Mouse (Mus musculus) cerebellum, adult 8-10 months (tissue): ENCODE results near the gene Lama5.

Experiments
- DNase-seq: peaks from one replicate; pipeline ENCODE4 v3.0.0; 2022

The Lama5 gene

DNA sequence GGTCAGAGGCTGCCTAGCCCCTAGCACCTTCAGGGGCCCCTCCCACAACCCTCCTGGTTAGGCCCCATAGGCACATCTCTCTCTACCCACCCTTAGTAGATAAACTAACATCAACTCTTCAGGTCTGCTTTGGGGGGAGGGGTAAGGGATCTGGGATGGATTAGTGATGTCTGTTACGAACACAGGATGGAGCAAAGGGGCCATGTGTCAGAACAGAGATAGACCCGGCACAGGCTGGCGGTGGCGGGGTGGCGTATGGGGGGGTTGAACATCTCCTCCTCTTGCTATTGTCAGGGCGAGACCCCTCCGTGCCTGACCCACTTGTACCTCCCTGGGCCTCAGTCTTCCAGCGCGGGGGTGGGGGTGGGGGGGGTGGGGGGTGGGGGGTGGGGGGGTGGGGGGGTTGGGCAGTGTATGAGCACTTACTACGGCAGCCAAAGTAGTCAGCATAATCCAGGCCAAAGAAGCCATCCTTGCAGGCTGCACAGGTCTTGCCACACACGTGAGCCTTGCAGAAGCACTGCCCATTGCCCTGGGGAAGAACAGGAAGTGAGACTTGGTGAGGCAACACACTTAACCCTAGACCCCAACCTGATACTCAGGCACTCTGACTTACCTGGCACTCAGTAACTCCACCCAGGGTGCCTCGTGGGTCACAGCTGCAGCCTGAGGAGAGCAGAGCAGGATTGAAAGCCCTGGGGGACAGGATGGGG lies 28.9 kb downstream of the Lama5 start:
- DNase-seq: no peak

DNA sequence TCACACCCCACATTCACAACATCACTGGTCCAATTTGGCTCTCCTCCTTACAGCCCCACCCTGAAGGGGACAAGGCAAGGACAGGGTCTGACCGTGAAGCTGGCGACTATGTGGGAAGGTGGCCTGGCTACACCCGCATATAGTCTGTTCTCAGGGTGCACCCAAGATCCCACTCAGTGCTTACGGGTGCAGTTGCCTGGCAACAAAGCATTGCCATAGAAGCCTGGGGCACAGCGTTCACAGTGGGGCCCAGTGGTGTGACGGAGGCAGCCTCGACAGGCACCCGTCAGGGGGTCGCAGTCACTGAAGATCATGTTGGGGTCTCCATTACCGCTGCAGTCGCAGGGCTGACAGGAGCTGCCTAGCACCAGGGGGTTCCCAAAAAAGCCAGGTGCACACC lies 38.3 kb downstream of the Lama5 start:
- DNase-seq: no peak

DNA sequence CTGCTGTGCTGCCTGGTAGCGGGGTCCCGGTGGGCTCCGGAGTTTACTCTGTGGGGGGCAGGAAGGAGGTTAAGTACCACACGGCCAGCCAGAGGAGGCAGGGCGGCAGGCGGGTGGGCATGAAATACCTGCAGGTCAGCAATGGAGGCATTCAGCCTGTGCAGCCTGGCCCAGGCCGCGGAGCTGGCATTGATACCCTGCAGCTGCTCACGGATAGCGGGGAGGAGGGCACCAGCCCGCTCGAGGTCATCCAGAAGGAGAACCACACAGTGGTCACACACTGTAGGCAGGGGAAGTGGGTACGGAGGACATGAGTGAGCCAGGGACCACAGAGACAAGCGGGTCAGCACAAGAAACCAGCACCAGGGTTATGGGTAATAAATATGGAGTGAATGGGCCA lies 40.0 kb downstream of the Lama5 start:
- no peak for DNase-seq

DNA sequence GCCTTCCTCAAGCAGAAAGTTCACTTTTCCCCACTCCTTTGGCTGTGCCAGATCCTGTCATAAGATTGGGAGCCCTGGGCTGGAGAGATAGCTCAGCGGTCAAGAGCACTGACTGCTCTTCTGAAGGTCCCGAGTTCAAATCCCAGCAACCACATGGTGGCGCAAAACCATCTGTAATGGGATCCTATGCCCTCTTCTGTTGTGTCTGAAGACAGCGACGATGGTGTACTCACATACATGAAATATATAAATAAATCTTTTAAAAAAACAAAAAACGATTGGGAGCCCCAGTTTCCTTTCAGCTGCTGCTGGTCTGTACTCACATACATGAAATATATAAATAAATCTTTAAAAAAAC lies 40.9 kb downstream of the Lama5 start:
- no peak for DNase-seq

DNA sequence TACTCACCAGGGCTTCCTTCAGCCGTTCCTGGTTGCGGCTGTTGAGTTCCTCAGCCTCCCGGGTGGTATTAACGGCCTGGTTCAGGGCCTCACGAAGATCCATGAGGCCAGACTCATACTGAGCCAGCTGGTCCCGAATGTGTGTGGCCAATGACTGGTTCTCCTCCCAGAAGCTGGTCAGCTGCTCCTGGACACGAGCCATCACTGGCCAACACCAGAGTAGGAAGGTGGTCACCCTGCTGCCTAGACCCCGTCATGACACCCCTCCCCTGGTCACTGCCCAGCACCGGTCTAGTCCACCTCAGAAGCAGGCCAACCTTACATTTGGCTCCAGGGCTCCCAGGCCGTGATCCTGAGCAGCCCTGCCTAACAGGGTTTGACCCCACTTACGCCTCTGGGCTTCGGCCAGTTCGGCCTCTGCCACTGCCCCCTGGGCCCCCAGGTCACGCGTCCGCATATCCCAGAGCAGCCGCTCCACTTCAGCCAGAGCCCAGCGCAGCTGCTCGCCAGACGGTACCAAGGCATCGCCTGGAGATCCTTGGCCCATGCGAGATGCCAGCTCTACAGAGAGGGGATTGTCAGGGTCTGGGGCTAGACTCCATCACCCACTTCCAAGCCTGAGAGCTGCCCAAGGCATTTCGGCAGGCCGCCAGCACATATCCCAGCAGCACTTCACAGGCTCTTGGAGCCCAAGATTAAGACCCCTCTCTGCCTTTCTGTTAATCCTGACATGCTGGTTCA lies 41.5 kb downstream of the Lama5 start:
- no peak for DNase-seq

DNA sequence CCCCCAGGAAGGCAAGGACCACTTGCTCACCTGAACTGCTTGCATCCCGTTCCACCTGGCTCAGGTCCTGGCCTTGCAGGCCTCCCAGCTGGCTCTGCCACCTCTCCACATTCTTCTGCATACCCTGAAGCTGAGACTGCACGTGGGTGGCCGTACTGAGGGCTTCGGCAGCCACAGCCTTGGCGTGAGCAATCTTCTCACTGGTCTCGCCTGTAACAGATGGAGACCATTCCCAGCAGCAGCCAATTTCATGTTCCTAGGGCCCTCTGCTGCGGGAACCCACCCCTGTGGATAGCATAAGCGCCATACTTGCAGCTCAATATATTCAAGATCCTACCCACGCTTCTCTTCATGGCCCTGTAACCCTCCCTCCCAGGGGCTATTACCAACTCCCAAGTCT lies 44.1 kb downstream of the Lama5 start:
- no peak for DNase-seq

DNA sequence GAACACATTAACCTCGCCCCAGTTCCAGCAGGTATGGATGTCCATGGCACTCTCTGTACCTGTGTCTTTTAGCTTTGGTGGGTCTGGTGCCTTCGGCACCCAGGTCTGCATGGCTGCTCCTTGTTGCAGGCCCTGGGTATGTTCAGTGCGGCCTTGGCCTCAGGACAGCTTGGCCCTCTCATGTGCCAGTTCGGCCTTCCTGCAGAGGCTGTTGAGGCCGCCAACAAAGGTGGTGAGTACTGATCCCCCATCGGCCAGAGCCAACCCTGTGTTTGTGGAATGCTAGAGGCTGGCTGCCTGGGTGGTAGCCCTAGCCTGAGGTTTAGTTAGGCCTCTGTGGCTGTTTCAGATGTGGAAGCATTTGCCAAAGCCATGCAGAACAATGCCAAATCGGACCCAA lies 49.9 kb downstream of the Lama5 start:
- DNase-seq: no peak

DNA sequence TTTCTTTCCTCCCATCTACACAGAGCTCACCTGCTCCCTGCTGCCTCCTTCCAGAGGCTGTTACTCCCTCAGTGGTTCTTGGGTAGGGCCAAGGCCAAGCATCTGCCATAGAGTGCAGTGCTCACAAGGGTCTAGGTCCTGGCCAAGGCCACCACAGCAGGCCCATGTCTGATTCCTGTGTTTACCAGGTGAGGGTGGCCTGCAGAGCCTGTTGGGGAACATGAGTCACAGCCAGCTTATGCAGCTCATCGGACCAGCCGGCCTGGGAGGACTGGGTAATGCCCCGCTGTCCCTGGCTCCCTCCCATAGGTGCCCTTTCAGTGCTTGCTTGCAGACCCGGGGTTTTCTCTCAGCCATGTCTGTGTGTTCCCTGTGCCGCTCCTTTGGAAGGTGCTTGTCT lies 51.5 kb downstream of the Lama5 start:
- no peak for DNase-seq

DNA sequence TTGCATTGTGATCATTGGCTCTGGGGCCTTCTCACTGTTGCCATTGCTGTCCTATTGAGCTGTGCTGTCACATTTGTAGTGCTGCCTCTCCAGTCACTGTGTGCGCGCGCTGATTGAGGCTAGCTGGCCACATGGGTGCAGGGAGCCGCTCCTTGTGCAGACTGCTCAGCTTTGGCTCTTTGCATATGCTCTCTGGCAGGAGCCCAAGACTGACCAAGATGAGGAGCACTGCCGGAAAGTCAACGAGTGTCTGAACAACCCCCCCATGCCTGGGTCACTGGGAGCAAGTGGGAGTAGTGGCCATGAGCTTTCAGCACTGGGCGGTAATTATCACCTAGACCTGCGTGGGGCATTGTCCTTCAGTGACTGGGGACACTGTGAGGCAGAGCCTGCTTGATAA lies 51.9 kb downstream of the Lama5 start:
- peak; percentile 36 for DNase-seq

DNA sequence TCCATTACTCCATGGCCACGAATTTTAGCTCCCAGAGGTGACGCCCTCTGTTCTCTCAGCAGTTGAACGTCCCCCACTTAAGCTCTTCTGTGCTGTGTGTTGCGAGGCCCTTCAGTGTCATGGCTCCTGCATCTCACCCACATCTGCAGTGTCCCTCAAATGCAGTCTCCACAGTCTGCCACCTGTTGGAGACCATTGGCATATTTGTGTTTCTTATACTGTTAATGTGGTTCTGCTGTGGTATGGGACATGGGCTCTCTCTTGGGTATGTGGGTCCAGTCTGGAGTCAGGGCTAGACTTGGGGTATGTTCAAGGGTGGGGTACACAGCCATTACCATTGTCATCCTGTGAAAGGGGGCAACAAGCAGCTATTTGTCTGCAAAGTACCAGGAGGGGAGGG lies 52.5 kb downstream of the Lama5 start:
- DNase-seq: no peak

DNA sequence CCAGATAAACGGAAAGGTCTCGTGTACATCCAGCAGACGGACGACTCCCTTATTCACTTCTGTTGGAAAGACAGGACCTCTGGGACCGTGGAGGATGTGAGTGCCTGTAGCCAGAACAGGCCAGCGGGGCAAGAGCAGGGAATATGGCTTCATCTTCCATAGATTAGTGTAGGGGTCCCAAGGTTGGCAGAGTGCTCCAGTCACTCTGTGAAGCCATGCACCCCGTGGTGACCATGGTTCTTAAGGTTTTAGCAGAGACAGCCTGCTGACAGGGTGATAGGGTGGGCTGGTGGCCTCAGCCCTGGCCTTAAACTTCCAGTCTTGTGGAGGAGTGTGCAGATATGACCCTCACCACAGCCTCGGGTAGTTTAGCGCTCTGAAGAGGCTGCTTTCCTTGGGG lies 53.5 kb downstream of the Lama5 start:
- DNase-seq: no peak

DNA sequence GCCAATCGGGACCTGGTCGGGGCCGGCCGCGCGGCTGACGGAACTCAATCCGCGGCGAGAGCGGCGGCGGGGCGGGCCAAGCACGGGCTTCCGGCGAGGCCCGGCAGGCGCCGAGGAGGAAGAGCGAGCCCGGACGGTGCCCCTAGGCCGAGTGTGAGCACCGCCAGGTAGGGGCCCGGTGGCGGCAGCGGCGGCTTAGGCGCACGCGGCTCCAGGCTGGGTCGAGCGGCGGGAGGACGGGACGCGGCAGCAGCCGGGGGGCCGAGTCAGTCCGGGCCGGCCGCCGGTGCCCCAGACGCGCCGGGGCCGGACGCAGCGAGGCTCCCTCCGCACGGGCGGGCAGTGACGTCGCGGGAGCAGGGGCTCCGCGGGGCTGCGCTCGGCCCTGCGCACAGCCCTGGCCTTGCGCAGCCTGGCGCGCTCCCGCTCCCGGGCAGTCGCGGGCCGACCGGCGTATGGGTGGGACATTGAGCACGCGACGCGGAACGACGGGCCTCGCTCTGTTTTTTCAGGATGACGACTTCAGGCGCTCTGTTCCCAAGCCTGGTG lies 54.1 kb downstream of the Lama5 start:
- no peak for DNase-seq

DNA sequence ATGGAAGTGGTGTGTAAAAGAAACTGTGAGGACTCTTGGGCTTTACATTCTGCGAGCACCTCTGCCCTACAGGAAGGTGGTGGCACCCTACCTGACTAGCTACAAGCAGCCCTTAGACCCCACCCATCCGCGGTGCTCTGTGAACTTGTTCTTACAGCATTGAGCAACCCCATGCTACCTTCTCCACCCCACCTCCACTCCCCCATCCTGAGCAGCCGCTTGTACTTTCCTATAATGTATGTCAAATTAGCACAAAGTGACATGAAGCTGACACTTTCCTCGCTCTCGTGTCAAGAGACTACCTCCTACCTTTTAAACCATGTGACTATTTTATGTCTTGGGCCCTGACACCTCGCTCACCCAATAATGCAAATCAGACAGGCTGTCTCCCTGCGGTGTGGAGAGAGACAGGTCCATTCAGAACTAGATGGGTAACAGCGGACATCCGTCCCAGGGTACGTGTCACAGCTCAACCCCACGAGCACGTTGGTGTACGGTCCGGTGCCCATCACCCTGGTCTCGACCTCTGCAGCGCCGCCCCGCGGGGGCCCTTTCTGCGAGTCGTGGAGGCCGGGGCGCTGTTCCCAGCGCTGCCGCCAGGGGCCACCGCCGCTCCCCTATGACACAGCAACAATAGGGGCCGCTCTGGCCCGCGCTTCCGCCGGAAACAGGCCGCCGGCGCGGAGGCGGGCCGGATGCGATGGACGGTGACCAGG lies 54.7 kb downstream of the Lama5 start, which contains the start of gene Adrm1:
TSS of gene Adrm1 (plus strand) at position 680 of the 716 bp plus-strand sequence.
- DNase-seq: peak; percentile 98

DNA sequence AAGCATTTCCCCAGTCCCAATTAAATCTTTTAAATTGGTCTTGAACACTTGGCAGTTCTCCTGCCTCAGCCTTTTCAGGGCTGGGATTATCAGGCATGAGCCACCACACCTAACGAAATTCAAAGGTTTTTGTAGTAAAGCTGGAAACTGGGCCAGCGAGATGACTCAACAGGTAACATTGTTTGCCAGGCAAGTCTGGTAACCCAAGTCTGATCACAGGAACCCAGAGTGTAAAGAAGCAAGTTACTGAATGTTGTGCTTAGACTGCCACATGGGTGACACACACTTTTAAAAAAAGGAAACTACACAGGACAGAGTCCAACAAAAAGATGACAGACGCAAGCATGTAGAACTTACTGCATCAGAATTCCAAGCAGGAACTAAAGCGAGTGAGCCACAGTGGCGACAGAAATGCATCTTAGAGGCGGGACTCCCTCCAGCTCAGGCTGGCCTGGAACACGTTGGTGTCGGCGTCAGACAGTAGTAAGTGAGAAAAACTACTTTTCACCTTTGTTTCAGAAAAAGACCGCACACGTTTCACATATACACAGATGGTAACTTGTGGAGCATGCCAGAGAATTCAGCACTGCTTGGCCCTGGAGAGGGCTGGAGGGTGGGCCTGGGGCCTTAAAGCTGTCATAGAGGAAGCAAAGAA lies 55.4 kb downstream of the Lama5 start:
- no peak for DNase-seq

DNA sequence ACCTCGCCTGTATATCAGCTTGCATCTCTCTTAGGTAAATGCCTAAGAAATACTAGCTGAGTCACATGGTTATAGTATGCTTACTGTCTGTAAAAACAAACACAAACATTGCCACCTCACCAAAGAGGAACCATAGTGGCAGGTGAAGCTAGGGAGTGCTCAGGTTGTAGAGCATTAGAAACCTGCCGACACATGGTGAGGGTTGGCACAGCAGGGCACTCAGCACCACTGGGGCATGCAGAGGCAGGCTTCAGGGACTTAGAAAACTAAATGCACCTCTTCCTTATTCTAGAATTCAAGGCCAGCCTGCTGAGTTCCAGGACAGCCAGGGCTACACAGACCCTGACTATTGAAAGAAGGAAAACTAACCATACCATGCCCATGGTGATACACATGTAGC lies 58.8 kb downstream of the Lama5 start:
- DNase-seq: no peak

DNA sequence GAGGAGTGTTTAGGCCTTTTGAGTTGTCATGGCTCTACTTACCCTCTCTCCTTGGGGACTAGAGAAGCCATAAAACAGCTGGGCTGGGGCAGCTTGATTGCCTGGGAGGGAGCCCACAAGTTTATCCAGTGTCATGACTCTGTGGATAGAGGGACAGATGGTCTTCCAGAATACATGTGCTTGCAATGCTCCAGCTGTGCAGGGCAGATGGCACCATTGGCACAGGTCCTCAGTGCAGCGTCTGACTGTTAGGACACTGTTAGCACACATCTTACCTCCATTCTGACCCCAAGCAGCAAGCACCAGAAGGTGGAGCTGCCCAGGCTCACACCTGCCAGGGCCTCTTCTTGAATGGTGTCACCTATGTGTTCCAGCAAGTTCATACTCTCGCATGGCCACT lies 59.8 kb downstream of the Lama5 start:
- DNase-seq: no peak

DNA sequence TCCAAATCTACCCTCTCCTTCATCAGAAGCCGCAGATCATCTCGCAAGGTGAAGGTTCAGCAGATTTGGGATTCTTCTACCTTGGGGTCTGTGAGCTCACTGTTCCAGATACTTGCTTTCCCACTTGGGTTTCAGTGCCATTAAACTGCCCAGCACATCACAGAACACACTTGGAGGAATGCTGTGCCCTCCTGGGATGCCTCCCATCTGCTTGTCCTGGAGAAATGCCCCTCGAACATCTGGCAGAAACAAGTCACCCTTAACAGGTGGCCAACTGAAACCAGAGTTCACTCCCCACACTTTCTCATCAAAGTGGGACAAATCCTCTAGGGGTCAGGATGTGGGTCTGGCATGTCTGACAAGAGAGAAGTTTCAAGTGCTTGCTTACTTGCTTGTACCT lies 67.0 kb downstream of the Lama5 start:
- no peak for DNase-seq

DNA sequence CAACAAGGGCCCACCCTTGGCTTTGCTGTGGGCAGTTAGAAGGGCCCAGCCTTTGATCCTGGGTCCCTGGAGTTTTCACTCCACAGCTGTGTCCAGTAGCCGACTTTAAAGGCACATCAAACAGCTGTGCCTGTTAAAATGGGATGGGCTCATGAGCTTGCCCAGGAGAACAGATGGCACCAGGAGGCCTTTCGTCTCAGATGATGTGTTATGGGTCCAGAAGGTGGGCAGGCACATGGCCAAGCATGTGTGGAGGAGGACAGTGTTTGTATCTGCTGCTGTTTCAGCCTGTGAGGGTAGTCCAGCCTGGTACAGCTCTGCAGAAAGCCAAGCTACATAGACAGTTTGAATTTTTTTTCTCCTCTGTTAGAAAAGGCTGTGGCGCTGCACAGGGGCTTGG lies 70.9 kb downstream of the Lama5 start:
- no peak for DNase-seq

DNA sequence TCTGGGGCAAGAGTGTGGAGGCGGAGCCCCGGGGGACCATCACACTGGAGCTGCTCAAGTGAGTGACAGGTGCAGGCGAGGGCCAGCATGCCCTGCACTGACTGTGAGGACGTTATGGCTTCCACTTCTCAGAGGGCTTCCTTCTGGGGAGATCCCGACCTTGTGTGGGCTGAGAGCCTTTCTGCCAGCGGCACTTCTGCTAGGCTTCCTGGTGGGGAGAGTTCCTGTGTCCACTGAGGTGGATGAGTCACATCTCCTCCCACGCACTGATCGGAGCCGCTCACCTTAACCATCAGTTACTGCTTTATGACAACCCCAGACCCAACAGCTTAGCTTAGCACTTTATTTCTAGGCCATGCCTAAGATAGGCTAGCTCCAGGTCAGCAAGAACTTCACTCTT lies 77.1 kb downstream of the Lama5 start:
- DNase-seq: peak; percentile 52

DNA sequence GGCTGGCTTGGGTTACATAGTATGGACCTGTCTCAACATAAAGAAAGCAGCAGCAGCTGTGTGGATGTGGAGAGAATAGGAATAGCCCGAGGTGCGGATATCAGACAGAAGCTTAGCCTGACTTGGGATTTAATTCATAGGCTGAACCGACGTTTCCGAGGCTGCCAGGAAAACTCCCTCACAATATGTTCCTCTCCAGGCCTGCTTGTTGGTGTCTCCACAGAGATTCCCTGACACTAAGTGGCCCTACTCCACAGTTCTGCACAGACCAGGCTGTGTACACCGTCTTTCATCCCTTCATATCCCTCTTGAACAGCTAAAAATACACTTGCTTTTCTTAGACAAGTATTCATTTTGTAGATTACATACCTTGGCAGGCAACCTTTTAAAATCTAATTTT lies 78.3 kb downstream of the Lama5 start:
- DNase-seq: no peak

DNA sequence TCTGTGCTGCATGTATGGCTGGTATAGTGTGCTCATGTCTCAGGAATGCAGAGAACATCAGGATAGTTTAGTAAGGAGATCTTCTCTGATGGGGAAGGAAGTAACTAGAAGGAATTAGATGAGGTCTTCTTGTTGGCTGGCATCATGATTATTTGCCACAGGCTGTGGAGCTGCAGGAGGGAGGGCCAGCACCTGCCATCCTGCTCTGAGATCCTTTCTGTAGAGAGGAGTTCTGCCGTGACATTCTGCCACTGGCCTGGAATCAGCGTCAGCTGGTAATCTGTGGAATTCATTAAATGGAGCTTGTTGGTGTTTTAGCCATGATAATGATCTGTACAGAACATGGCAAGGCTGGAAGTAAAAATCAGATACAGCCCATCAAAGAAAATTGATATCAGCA lies 79.6 kb downstream of the Lama5 start:
- DNase-seq: peak; percentile 64

DNA sequence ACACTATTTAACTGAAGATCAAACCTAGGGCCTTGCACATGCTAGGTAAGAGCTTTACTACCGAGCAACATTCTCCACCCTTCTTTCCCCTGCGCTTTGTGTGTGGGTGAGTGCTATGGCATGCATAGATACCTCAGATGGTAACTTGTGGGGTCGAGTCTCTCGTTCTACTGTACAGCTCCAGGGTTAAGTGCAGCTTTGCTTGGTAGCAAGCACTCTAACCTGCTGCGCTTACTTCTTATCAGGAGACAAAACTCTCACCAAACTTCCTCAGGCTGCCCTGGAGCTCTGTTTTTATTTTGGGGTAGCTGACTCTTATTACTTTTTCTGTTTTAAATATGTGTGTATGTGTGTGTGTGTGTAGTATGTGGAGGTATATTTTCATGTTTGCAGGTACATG lies 90.2 kb downstream of the Lama5 start:
- no peak for DNase-seq

DNA sequence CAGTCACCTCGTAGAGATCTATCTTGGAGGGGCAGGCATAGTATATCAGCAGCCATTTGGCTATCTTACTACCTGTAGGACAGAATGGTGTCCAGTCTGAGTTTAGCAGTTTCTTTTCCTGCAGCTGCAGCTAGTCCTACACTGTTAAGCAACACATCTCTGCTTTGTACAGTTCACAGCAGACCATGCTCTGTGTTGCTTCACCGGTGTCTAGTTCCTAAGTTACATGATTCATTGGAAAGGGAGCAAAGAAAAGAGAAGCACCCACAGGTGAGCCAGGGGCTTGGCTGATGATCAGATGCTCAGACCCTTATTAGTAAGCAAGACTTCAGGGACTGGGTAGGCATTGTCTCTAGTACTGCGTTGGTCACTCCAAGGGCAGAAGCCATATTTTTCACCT lies 91.7 kb downstream of the Lama5 start:
- DNase-seq: no peak
